Mouse (Mus musculus) heart, postnatal 0 days (tissue): Measurements from ENCODE around the gene Kcnn3. TPM values are rescaled to one million over a fixed set of nuclear protein-coding genes. Genes with fewer than 3 reads are reported as not detected.

ENCODE experiments used
- ATAC-seq: fragments of 200-750 bp; cut with Nextera tagmentation; 2 replicates; pipeline ENCODE4 v1.8.0; 2017; ENCODE audit warnings: low read depth, moderate number of reproducible peaks, moderate library complexity; ENCODE audit not compliant: insufficient read depth
- DNase-seq: peaks from one replicate; pipeline ENCODE4 v3.0.0-alpha.2; 2016; ENCODE audit warnings: low spot score
- H3K27ac ChIP-seq: fragments of 300-500 bp; sonication (generic); 2 replicates; pipeline ENCODE4 v1.5.1; 2014; ENCODE audit warnings: low read depth, mild to moderate bottlenecking
- H3K27me3 ChIP-seq: fragments of 300-500 bp; sonication (generic); 2 replicates; pipeline ENCODE4 v1.6.1; 2014; ENCODE audit warnings: low read length, mixed read lengths; ENCODE audit not compliant: control insufficient read depth, insufficient read depth
- H3K36me3 ChIP-seq: fragments of 300-500 bp; sonication (generic); replicated peaks from 2 replicates; pipeline ENCODE4 v1.6.1; 2014; ENCODE audit warnings: low read length, mixed read lengths; ENCODE audit not compliant: control insufficient read depth, insufficient read depth
- H3K4me1 ChIP-seq: fragments of 300-500 bp; sonication (generic); 2 replicates; pipeline ENCODE4 v1.6.1; 2014; ENCODE audit warnings: antibody characterized with exemption; ENCODE audit not compliant: control insufficient read depth, insufficient read depth
- H3K4me2 ChIP-seq: fragments of 300-500 bp; sonication (generic); 2 replicates; pipeline ENCODE4 v1.6.1; 2014; ENCODE audit warnings: low read depth, mild to moderate bottlenecking, low read length, moderate library complexity
- H3K4me3 ChIP-seq: fragments of 300-500 bp; sonication (generic); 2 replicates; pipeline ENCODE4 v1.5.1; 2014; ENCODE audit warnings: low read depth, low read length
- H3K9ac ChIP-seq: fragments of 300-500 bp; sonication (generic); replicated peaks from 2 replicates; pipeline ENCODE4 v1.6.1; 2014; ENCODE audit warnings: low read depth, low read length, mixed read lengths
- H3K9me3 ChIP-seq: fragments of 300-500 bp; sonication (generic); replicated peaks from 2 replicates; pipeline ENCODE4 v1.6.1; 2016; ENCODE audit warnings: low read length; ENCODE audit not compliant: control insufficient read depth
- CTCF ChIP-seq: IDR thresholded peaks from 2 replicates; pipeline ENCODE4 v1.5.1; 2016; ENCODE audit warnings: antibody characterized with exemption, control low read depth, low read depth
- EP300 ChIP-seq: IDR thresholded peaks from 2 replicates; pipeline ENCODE4 v1.6.1; 2016; ENCODE audit warnings: antibody characterized with exemption, low read depth
- WGBS: fragments of 180-500 bp; shearing (Covaris S2); extraction: QIAGEN DNeasy Blood & Tissue Kit; methylation state at CpG from one replicate; pipeline ENCODE4 v1.1.7; 2014; 5-methylcytosine and 5-hydroxymethylcytosine counted together
- polyA plus RNA-seq: library from polyadenylated mRNA; unstranded; fragments of >200 nt; fragmentation: Nextera tagmentation; extraction: Ambion mirVana; gene quantifications from 2 replicates; pipeline ENCODE4 v1.2.1, GENCODE M21; 2015
- total RNA-seq: library from RNA; depleted of rRNA; stranded (reverse); fragments of >200 nt; gene quantifications from 2 replicates; pipeline ENCODE4 v1.2.3, GENCODE M21; 2014; ENCODE audit warnings: low replicate concordance; rRNA removed

Gene Kcnn3
- total and polyA plus RNA-seq, 2 experiments from 2014 or later = 1.5 to 4.7 TPM

GRCm38 (mm10) chr3:89714359-89715206 is 194.6 kb downstream of the Kcnn3 start, which contains the start of gene Adar:
Gene Adar (plus strand): TSS chr3:89715022.
- Histone ChIP-seq H3K27me3 (no peaks in the 10 kb centered on the region), H3K4me3 (peak within 1 kb of the TSS; percentile 95), H3K4me1 (peaks cover 9% of the 10 kb centered on the region), H3K9me3 (no peaks in the 10 kb centered on the region), H3K4me2 (peak within 1 kb of the TSS; percentile 95), H3K36me3 (no peaks in the 10 kb centered on the region), H3K27ac (peak within 1 kb of the TSS; percentile 76), H3K9ac (peak within 1 kb of the TSS; percentile 87)
- ATAC-seq (peak; percentile 77), DNase-seq (peak; percentile 76)
- WGBS = 6% methylated on average over 27 of the region's 28 CpGs
- TF ChIP-seq EP300 (no peak), CTCF (peak; percentile 68)

GRCm38 (mm10) chr3:89715207-89715966 is 195.4 kb downstream of the Kcnn3 start:
- WGBS = 2% methylated on average over 57 of the region's 59 CpGs
- DNase-seq = peak; percentile 30
- Histone ChIP-seq H3K27me3 (no peaks in the 10 kb centered on the region), H3K9me3 (no peaks in the 10 kb centered on the region), H3K36me3 (no peaks in the 10 kb centered on the region), H3K4me2 (peak overlapping the region; percentile 95), H3K27ac (peak overlapping the region; percentile 76), H3K4me3 (peak overlapping the region; percentile 95), H3K4me1 (peaks cover 9% of the 10 kb centered on the region), H3K9ac (peak overlapping the region; percentile 87)
- peak; percentile 67 for ATAC-seq
- TF ChIP-seq CTCF (no peak), EP300 (no peak)

- Histone ChIP-seq H3K9ac (peak overlapping the region; percentile 87), H3K4me3 (peak overlapping the region; percentile 95), H3K27ac (peak overlapping the region; percentile 76; the same call in 1 of the 2 replicates), H3K36me3 (no peaks in the 10 kb centered on the region), H3K27me3 (no peaks in the 10 kb centered on the region), H3K4me1 (peaks cover 9% of the 10 kb centered on the region), H3K9me3 (no peaks in the 10 kb centered on the region), H3K4me2 (peak overlapping the region; percentile 95)
- 0 out of 2 replicates have a peak, but pooled peaks have one; percentile 12 for ATAC-seq
- WGBS = 27% methylated on average over 6 of the region's 6 CpGs
- no peak for DNase-seq
- TF ChIP-seq CTCF = no peak
- no peak for TF ChIP-seq EP300
These were observed 195.9 kb downstream of the Kcnn3 start for GRCm38 (mm10) chr3:89715967-89716256.

GRCm38 (mm10) chr3:89722032-89722431 is 202.1 kb downstream of the Kcnn3 start:
- Histone ChIP-seq H3K27ac (no peak overlapping the region), H3K36me3 (no peaks in the 10 kb centered on the region), H3K27me3 (no peaks in the 10 kb centered on the region), H3K9me3 (no peaks in the 10 kb centered on the region), H3K4me2 (no peak overlapping the region), H3K4me3 (no peak overlapping the region), H3K4me1 (no peaks in the 10 kb centered on the region), H3K9ac (no peak overlapping the region)
- TF ChIP-seq EP300 (no peak), CTCF (no peak)
- ATAC-seq = no peak
- no peak for DNase-seq

GRCm38 (mm10) chr3:89723400-89724084 is 203.6 kb downstream of the Kcnn3 start:
- no peak for DNase-seq
- no peak overlapping the region for H3K9ac ChIP-seq

More at GRCm38 (mm10) chr3:89723400-89724084, 203.6 kb downstream of the Kcnn3 start:
- no peaks in the 10 kb centered on the region for H3K27me3 ChIP-seq
- H3K9me3 ChIP-seq = no peaks in the 10 kb centered on the region
- ATAC-seq = no peak
- TF ChIP-seq CTCF (no peak), EP300 (no peak)
- H3K27ac ChIP-seq = no peak overlapping the region; the same call in 1 of the 2 replicates
- H3K4me3 ChIP-seq = no peak overlapping the region
- no peaks in the 10 kb centered on the region for H3K4me1 ChIP-seq
- H3K36me3 ChIP-seq = no peaks in the 10 kb centered on the region
- WGBS = 56% methylated on average over 7 of the region's 7 CpGs
- no peak overlapping the region for H3K4me2 ChIP-seq

Other genes starting within 250 kb of the Kcnn3 start
- gene Slc50a1, start 249.6 kb upstream of the Kcnn3 start, total RNA-seq = 33.7 and 54.2 TPM in 2 replicates
- gene Slc50a1, start 249.6 kb upstream of the Kcnn3 start, polyA plus RNA-seq = 50.7 and 52.0 TPM in 2 replicates
- gene Efna1, start 239.0 kb upstream of the Kcnn3 start, total RNA-seq = 43.1 and 46.2 TPM in 2 replicates
- gene Efna1, start 239.0 kb upstream of the Kcnn3 start, polyA plus RNA-seq = 37.2 and 38.4 TPM in 2 replicates
- gene Efna3, start 197.2 kb upstream of the Kcnn3 start, total RNA-seq = not detected in 2 replicates
- gene Efna3, start 197.2 kb upstream of the Kcnn3 start, polyA plus RNA-seq = 0.12 and 0.44 TPM in 2 replicates
- gene Efna4, start 182.1 kb upstream of the Kcnn3 start, total RNA-seq = 2.7 and 7.2 TPM in 2 replicates
- 2.6 and 3.5 TPM in 2 replicates for gene Efna4, start 182.1 kb upstream of the Kcnn3 start, polyA plus RNA-seq
- gene Adam15, start 170.2 kb upstream of the Kcnn3 start, total RNA-seq = 99.0 and 115 TPM in 2 replicates
- 72.3 and 82.2 TPM in 2 replicates for gene Adam15, start 170.2 kb upstream of the Kcnn3 start, polyA plus RNA-seq
- gene Dcst2, start 158.2 kb upstream of the Kcnn3 start, total RNA-seq = 0.39 TPM in 1 of 2 replicates, not detected in the other
- gene Dcst2, start 158.2 kb upstream of the Kcnn3 start, polyA plus RNA-seq = 0.07 TPM in 1 of 2 replicates, not detected in the other
- gene Dcst1, start 154.9 kb upstream of the Kcnn3 start, total RNA-seq = 0.50 TPM in 1 of 2 replicates, not detected in the other
- gene Dcst1, start 154.9 kb upstream of the Kcnn3 start, polyA plus RNA-seq = 0.10 and 0.29 TPM in 2 replicates
- gene Zbtb7b, start 125.4 kb upstream of the Kcnn3 start, total RNA-seq = 13.8 and 18.4 TPM in 2 replicates
- 2.4 and 2.6 TPM in 2 replicates for gene Zbtb7b, start 125.4 kb upstream of the Kcnn3 start, polyA plus RNA-seq
- gene Lenep, start 117.4 kb upstream of the Kcnn3 start, total RNA-seq = not detected in 2 replicates
- not detected in 2 replicates for gene Lenep, start 117.4 kb upstream of the Kcnn3 start, polyA plus RNA-seq
- 50.9 and 79.3 TPM in 2 replicates for gene Flad1, start 108.3 kb upstream of the Kcnn3 start, total RNA-seq
- gene Flad1, start 108.3 kb upstream of the Kcnn3 start, polyA plus RNA-seq = 46.6 and 50.8 TPM in 2 replicates
- 83.7 and 100 TPM in 2 replicates for gene Cks1b, start 101.8 kb upstream of the Kcnn3 start, total RNA-seq
- 127 and 129 TPM in 2 replicates for gene Cks1b, start 101.8 kb upstream of the Kcnn3 start, polyA plus RNA-seq
- 82.1 and 125 TPM in 2 replicates for gene Shc1, start 101.7 kb upstream of the Kcnn3 start, total RNA-seq
- 35.0 and 35.8 TPM in 2 replicates for gene Shc1, start 101.7 kb upstream of the Kcnn3 start, polyA plus RNA-seq
- 24.1 and 49.8 TPM in 2 replicates for gene Pygo2, start 90.0 kb upstream of the Kcnn3 start, total RNA-seq
- gene Pygo2, start 90.0 kb upstream of the Kcnn3 start, polyA plus RNA-seq = 9.6 and 10.4 TPM in 2 replicates
- 73.2 and 81.0 TPM in 2 replicates for gene Pbxip1, start 83.5 kb upstream of the Kcnn3 start, total RNA-seq
- 75.7 and 84.4 TPM in 2 replicates for gene Pbxip1, start 83.5 kb upstream of the Kcnn3 start, polyA plus RNA-seq
- gene Pmvk, start 65.6 kb upstream of the Kcnn3 start, total RNA-seq = 26.2 and 38.0 TPM in 2 replicates
- gene Pmvk, start 65.6 kb upstream of the Kcnn3 start, polyA plus RNA-seq = 50.7 and 52.9 TPM in 2 replicates
- gene Adar, start 194.9 kb downstream of the Kcnn3 start, total RNA-seq = 19.2 and 36.7 TPM in 2 replicates
- 3.8 and 4.4 TPM in 2 replicates for gene Adar, start 194.9 kb downstream of the Kcnn3 start, polyA plus RNA-seq
- 0.11 and 0.15 TPM in 2 replicates for gene Chrnb2, start 244.5 kb downstream of the Kcnn3 start, total RNA-seq
- gene Chrnb2, start 244.5 kb downstream of the Kcnn3 start, polyA plus RNA-seq = 0.11 and 0.20 TPM in 2 replicates